Mouse (Mus musculus) kidney, postnatal 14 days (tissue): ENCODE results near the gene Olfr1347.
A peak's percentile ranks its signal among the peaks of the same experiment; 100 is the strongest.

ENCODE experiments used
- DNase-seq: peaks from one replicate; pipeline ENCODE4 v3.0.0; 2022; ENCODE audit warnings: mixed read lengths

Olfr1347 gene

GRCm38 (mm10) chr7:6499655-6500054 is at the start of gene Olfr1347:
TSS of gene Olfr1347 (minus strand) at chr7:6499755.
- DNase-seq, result no peak

GRCm38 (mm10) chr7:6526141-6526540 is 26.6 kb upstream of the Olfr1347 start:
- DNase-seq, result no peak

GRCm38 (mm10) chr7:6525001-6525400 is 25.4 kb upstream of the Olfr1347 start:
- no peak for DNase-seq

GRCm38 (mm10) chr7:6522850-6523249 is 23.3 kb upstream of the Olfr1347 start, which contains the start of gene Olfr1349:
TSS of gene Olfr1349 (minus strand) at chr7:6522950.
- DNase-seq, result no peak

GRCm38 (mm10) chr7:6521666-6522065 is 22.1 kb upstream of the Olfr1347 start:
- DNase-seq, result no peak

GRCm38 (mm10) chr7:6508648-6509047 is 9.1 kb upstream of the Olfr1347 start, which contains the start of gene Olfr1348:
TSS of gene Olfr1348 (minus strand) at chr7:6508748.
- DNase-seq, result no peak

- no peak for DNase-seq
Measured at GRCm38 (mm10) chr7:6486841-6487240, 12.7 kb downstream of the Olfr1347 start, which contains the start of gene Olfr5. TSS of gene Olfr5 (minus strand) at chr7:6486941.

GRCm38 (mm10) chr7:6477633-6478032 is 21.9 kb downstream of the Olfr1347 start:
- peak; percentile 26 for DNase-seq

- DNase-seq, result no peak
Measured at GRCm38 (mm10) chr7:6466951-6467350, 32.6 kb downstream of the Olfr1347 start, which contains the start of gene Olfr1346. TSS of gene Olfr1346 (plus strand) at chr7:6467101.

- no peak for DNase-seq
Measured at GRCm38 (mm10) chr7:6456399-6456798, 43.2 kb downstream of the Olfr1347 start.

- no peak for DNase-seq
Measured at GRCm38 (mm10) chr7:6455868-6456267, 43.7 kb downstream of the Olfr1347 start, which contains the start of gene Olfr1336. TSS of gene Olfr1336 (plus strand) at chr7:6456168.

- no peak for DNase-seq
Measured at GRCm38 (mm10) chr7:6447771-6448170, 51.8 kb downstream of the Olfr1347 start.

GRCm38 (mm10) chr7:6441173-6441572 is 58.4 kb downstream of the Olfr1347 start:
- DNase-seq, result no peak

GRCm38 (mm10) chr7:6438388-6438787 is 61.2 kb downstream of the Olfr1347 start, which contains the start of gene Olfr1344:
TSS of gene Olfr1344 (plus strand) at chr7:6438688.
- no peak for DNase-seq
